Mouse (Mus musculus) ES-CJ7 (cell line): ENCODE measurements around the gene Mgme1.

Experiments
- DNase-seq: peaks from one replicate; pipeline ENCODE4 v3.0.0; 2011; ENCODE audit warnings: low read depth, low spot score

Mgme1 gene

GRCm38 (mm10) chr2:144305721-144306294 lies 35.3 kb downstream of the Mgme1 start:
- DNase-seq = peak; percentile 55

DNA sequence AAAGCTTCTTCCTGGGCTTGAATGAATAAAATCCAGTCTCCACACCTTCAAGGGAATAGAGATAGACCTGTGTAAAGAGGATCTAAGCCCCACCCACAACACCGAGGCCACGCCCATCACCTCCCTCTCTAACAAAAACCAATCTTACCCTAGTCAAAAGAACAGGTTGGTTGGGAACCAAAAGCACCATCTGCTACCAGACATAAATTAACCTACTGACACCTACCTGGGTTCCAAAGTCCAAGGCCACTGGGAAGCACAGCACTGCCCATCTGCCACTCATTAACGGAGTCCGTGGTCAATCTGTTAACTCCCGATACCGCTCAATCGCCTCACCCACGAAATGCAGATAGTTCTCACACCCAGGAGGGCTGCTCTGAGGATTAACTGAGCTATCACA lies 38.1 kb downstream of the Mgme1 start:
- DNase-seq = peak; percentile 45

DNA sequence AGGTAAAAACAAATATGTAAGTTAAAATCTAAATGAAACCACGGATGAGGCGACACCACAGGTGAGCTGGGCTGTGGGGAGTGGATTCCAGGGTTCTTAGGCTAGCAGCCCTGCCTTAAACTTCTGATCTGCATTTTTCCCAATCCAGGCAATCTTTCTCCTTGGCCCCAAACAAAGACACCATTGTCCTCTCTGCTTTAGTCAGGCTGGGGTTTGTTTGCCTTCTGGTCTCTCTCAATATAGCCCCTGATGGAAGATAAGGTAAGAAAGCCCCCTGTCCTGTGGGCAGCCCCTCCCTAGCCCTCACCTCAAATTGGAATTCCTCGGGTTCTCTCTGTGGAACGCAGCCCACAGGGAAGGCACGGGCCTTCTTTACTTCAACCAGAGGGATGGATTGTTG lies 39.8 kb downstream of the Mgme1 start:
- DNase-seq = no peak

GRCm38 (mm10) chr2:144311372-144311771 lies 40.9 kb downstream of the Mgme1 start:
- peak; percentile 72 for DNase-seq

DNA sequence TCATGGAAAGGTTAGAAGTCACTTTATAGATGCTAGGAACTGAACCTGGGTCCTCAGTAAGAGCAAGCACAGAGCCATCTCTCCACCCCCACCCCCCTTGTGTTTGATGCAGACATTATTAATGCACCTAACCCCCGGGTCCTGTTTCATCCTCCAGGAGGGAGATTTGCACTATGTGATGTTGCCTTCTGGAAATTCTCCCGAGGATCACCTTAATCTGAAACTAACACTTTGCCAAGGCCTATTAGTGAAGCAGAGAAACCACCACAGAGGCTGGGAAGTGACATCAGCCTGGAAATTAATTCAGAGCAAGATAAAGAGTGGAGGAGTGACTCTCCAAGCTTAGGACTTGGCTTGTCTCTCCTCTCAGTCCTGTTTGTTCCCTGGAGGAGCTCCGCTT lies 53.8 kb downstream of the Mgme1 start:
- DNase-seq = no peak

DNA sequence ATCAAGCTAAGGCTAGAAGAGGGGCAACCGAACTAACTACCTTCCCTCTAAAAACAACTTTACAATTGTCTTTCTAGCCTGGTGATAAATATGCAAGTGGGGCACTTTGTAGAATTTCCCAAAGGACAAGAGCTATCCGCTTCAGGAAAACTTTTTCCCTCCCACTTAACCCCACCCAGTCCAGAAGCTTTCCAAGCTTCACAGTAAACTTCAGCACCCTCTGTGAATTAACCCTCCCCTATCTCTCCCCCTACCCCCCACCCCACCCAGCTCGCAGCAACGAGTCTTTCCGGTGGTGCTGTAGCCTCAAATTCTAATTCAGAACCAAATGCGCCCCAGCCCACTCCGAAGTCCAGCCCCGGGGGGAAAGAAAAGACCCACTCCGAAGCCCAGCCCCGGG lies 59.0 kb downstream of the Mgme1 start:
- peak; percentile 63 for DNase-seq

DNA sequence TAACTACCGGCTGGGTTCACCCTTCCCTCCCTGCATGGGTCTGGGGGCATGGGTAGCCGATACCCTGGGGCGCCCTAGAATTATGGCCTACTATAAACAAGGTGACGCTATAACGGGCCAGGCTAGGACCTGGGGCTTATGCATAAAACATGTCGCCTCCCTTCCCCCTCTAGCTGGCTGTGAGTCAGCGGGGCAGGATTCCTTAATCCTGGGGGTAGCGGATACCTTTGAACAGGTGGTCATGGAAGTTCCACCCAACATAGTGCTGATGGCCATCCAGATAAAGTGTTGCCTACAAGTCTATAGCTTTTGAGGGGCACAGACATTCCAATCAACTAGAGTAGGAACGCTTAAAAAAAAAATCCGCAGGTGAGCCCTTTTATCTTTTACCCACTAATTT lies 59.5 kb downstream of the Mgme1 start:
- peak; percentile 46 for DNase-seq

DNA sequence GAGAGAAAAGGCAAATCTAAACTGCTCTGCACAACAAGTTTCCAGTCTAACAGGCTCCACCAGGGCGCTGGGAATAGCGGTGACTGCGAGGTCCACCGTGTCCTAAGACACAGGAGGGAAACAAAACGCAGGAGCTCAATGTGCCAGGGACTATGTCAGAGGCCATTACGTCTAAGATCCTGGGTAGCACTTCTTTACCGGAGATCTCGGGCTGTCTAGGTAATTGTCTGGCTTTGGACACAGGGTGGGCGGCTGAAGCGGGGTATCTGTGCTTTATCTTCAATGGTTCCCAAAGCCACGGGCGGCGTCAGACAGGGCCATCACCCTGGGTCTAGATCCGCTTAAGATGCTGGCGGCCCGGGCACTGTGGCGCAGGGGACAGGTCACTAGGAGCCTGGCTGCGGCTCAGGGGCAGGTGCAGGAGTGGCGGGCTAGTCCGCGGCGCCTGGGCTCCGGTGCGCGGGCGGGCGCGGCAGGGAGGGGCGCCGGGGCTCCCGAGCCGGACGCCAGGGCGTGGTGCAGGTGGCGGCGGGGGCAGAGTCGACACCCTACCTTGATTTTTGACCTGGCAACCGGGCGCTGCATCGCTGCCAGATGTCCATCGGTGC lies 60.0 kb downstream of the Mgme1 start:
- DNase-seq = peak; percentile 32
